Mouse (Mus musculus) forebrain, postnatal 0 days (tissue): ENCODE measurements around the gene Slc44a5. TPM values are rescaled to one million over a fixed set of nuclear protein-coding genes. Genes with fewer than 3 reads are reported as not detected.

ENCODE experiments used
- ATAC-seq: fragments of 200-750 bp; cut with Nextera tagmentation; 2 replicates; pipeline ENCODE4 v1.8.0; 2017; ENCODE audit warnings: mild to moderate bottlenecking, moderate library complexity
- DNase-seq: peaks from one replicate; pipeline ENCODE4 v3.0.0-alpha.2; 2015
- H3K27ac ChIP-seq: fragments of 300-500 bp; sonication (generic); 2 replicates; pipeline ENCODE4 v1.5.1; 2014; ENCODE audit warnings: low read depth, mild to moderate bottlenecking, antibody characterized with exemption, low read length, moderate library complexity, mixed read lengths
- H3K27me3 ChIP-seq: fragments of 300-500 bp; sonication (generic); 2 replicates; pipeline ENCODE4 v1.6.1; 2014; ENCODE audit warnings: mild to moderate bottlenecking, low read length, mixed read lengths; ENCODE audit not compliant: insufficient read depth
- H3K36me3 ChIP-seq: fragments of 300-500 bp; sonication (generic); 2 replicates; pipeline ENCODE4 v1.6.1; 2014; ENCODE audit warnings: mild to moderate bottlenecking, moderate library complexity; ENCODE audit not compliant: insufficient read depth
- H3K4me1 ChIP-seq: fragments of 300-500 bp; sonication (generic); 2 replicates; pipeline ENCODE4 v1.6.1; 2014; ENCODE audit warnings: antibody characterized with exemption; ENCODE audit not compliant: insufficient read depth
- H3K4me2 ChIP-seq: fragments of 300-500 bp; sonication (generic); 2 replicates; pipeline ENCODE4 v1.6.1; 2014; ENCODE audit warnings: low read depth, mild to moderate bottlenecking, moderate library complexity
- H3K4me3 ChIP-seq: fragments of 300-500 bp; sonication (generic); 2 replicates; pipeline ENCODE4 v1.5.1; 2014; ENCODE audit warnings: low read depth, low read length, mixed read lengths
- H3K9ac ChIP-seq: fragments of 300-500 bp; sonication (generic); 2 replicates; pipeline ENCODE4 v1.6.1; 2014; ENCODE audit warnings: mild to moderate bottlenecking
- H3K9me3 ChIP-seq: fragments of 300-500 bp; sonication (generic); 2 replicates; pipeline ENCODE4 v1.6.1; 2016; ENCODE audit warnings: low read length
- CTCF ChIP-seq: sonication (generic); IDR thresholded peaks from 2 replicates; pipeline ENCODE4 v1.5.1; 2016; ENCODE audit warnings: antibody characterized with exemption, control low read depth, low read depth
- WGBS: fragments of 180-500 bp; shearing (Covaris S2); extraction: QIAGEN DNeasy Blood & Tissue Kit; methylation state at CpG from one replicate; pipeline ENCODE4 v1.1.7; 2014; 5-methylcytosine and 5-hydroxymethylcytosine counted together
- polyA plus RNA-seq: library from polyadenylated mRNA; unstranded; fragments of >200 nt; fragmentation: Nextera tagmentation; extraction: Ambion mirVana; gene quantifications from 2 replicates; pipeline ENCODE4 v1.2.1, GENCODE M21; 2015
- total RNA-seq: library from RNA; depleted of rRNA; stranded (reverse); fragments of >200 nt; gene quantifications from 2 replicates; pipeline ENCODE4 v1.2.3, GENCODE M21; 2014

Slc44a5 gene
- total and polyA plus RNA-seq, 2 experiments from 2014 or later: 8.4 to 39.5 TPM

DNA sequence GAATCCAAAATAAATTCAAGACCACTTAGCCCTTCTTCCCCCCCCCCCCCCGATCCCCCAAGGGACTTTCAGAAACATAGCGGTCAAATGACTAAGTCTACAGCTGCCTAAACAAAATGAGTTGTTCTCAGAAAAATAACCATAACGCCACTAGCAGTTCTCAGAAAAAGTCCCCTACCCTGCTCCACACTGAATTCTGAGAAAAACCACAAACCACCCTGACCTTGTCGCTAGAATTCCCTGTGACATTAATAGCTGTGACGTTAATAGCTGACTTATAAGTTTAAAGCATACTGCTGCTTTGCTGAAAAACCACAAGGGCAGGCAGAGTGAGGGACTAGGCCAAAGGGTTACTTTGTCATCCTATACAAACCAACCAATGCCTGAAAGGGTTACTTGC lies 15.3 kb upstream of the Slc44a5 start:
- no peak overlapping the region for H3K9ac ChIP-seq
- DNase-seq: no peak
- H3K36me3 ChIP-seq: no peaks in the 10 kb centered on the region
- no peak overlapping the region for H3K4me2 ChIP-seq
- H3K4me1 ChIP-seq: no peaks in the 10 kb centered on the region
- H3K9me3 ChIP-seq: no peaks in the 10 kb centered on the region
- H3K4me3 ChIP-seq: no peak overlapping the region
- ATAC-seq: no peak
- no peaks in the 10 kb centered on the region for H3K27me3 ChIP-seq
- 92% methylated on average over 5 of the region's 5 CpGs for WGBS
- no peak for TF ChIP-seq CTCF
- H3K27ac ChIP-seq: no peak overlapping the region

DNA sequence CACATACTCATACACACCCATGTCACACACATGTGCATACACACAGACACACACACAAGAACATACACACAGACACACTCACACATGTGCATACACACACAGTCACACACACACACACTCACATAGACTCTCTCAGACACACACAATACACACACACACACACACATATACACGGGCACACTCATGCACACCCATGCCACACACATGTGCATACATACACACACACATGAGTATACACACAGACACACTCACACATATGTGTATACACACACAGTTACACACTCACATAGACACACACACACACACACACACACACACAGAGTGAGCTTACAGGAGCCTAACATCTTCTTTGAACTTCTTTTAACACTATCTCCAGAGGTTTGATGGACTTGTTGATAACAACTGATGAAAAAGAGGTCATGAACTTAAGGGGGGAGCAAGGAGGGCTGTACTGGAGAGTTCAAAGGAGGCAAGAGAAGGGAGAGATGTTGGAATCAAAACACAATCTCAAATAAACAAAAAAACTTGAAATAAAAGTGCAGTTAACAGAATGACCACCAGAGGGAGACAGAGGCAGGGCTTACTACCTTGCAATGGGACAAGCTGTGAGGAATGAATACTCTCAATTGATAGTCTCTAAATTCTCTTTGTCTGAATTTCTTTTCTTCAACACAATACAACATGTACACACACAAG lies 14.1 kb upstream of the Slc44a5 start:
- 97% methylated on average over 1 of the region's 1 CpGs for WGBS
- TF ChIP-seq CTCF: peak; percentile 93

DNA sequence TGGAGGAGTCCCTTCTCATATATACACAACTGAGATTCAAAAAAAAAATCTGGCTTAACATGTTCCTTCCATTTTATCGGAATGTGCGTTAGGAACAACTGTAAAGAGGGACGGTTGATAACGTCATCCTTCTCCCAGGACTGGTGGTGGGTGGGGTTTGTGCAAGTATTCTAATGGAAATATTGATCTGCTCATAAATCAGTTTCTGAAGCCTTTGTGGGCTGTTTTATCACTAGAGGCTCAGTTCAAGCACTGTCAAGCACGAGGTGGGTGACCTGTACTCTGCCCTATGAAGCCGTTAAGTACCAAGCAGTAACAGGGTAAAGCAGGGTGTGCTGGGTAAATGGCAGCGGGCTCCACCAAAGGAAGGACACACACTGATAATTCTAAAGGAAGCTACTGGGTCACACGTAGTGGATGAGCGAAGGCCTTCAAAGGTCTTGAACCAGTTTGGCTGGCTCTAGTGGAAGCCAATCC lies 13.5 kb upstream of the Slc44a5 start:
- H3K36me3 ChIP-seq: no peaks in the 10 kb centered on the region
- no peak overlapping the region for H3K9ac ChIP-seq
- H3K27me3 ChIP-seq: no peaks in the 10 kb centered on the region
- no peak for TF ChIP-seq CTCF
- H3K4me2 ChIP-seq: no peak overlapping the region
- ATAC-seq: peak; percentile 58
- 83% methylated on average over 9 of the region's 9 CpGs for WGBS
- H3K27ac ChIP-seq: no peak overlapping the region
- DNase-seq: no peak
- no peaks in the 10 kb centered on the region for H3K9me3 ChIP-seq
- no peak overlapping the region for H3K4me3 ChIP-seq
- H3K4me1 ChIP-seq: no peaks in the 10 kb centered on the region

More for the DNA sequence above, 14.1 kb upstream of the Slc44a5 start:
- H3K4me3 ChIP-seq: no peak overlapping the region
- no peaks in the 10 kb centered on the region for H3K36me3 ChIP-seq
- peak; percentile 83 for DNase-seq
- H3K27me3 ChIP-seq: no peaks in the 10 kb centered on the region
- H3K9me3 ChIP-seq: no peaks in the 10 kb centered on the region
- no peak overlapping the region for H3K27ac ChIP-seq
- H3K4me1 ChIP-seq: no peaks in the 10 kb centered on the region
- ATAC-seq: peak; percentile 67
- no peak overlapping the region for H3K4me2 ChIP-seq
- no peak overlapping the region for H3K9ac ChIP-seq

DNA sequence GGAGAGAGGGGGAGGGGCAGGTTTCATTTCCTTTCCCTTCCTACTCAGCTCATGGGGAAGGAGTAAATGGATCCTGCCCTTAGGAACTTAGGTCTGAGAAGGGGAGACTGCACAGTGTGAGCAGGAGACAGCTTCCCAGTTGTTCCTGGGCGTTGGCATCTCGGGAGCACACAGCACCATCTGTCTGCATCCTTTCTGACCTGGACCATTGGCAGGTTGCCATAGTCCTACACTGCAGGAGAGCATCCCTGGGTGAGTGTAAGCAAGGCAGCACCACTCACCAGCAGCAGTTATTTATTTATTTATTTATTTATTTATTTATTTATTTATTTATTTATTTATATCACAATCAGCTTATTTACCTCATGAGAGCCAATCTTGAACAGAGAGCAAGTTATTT lies 12.4 kb upstream of the Slc44a5 start:
- 40% methylated on average over 2 of the region's 2 CpGs for WGBS
- Histone ChIP-seq H3K27ac (no peak overlapping the region), H3K4me2 (no peak overlapping the region), H3K4me3 (no peak overlapping the region), H3K9ac (0 out of 2 replicates have a peak overlapping the region, but pooled peaks have one; percentile 18), H3K36me3 (no peaks in the 10 kb centered on the region), H3K4me1 (no peaks in the 10 kb centered on the region), H3K9me3 (no peaks in the 10 kb centered on the region), H3K27me3 (no peaks in the 10 kb centered on the region)
- ATAC-seq (no peak), DNase-seq (no peak)
- TF ChIP-seq CTCF: no peak

DNA sequence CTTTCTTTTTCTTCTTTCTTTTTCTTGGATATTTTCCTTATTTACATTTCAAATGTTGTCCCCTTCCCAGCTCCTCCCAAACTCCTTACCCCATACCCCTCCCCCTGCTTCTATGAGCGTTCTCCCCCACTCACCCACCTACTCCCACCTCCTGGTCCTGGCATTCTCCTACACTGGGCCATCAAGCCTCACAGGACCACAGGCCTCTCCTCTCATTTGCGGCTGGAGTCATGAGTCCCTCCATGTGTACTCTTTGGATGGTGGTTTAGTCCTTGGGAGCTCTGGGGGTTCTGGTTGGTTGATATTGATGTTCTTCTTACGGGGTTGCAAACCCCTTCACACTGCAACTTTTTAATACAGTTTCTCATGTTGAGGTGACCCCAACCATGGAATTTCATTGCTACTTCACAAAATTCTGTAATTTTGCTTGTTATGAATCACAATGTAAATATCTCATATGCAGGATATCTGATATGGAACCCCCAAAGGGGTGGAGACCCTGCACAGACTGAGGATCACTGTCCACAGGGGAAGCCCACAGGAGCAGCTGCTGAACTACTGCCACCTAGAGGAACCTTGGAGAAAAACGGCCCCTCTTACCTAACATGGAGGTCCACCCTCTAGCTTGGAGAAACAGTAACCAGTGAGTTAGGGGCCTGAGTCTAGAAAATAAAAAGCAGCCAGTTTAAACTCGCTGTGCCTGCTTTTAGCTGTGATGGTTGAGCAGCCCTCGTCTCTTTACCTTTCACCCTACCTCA lies 11.4 kb upstream of the Slc44a5 start:
- Histone ChIP-seq H3K4me3 (no peak overlapping the region), H3K36me3 (no peaks in the 10 kb centered on the region), H3K9me3 (no peaks in the 10 kb centered on the region), H3K4me1 (no peaks in the 10 kb centered on the region), H3K27me3 (no peaks in the 10 kb centered on the region), H3K9ac (no peak overlapping the region), H3K27ac (no peak overlapping the region), H3K4me2 (no peak overlapping the region)
- peak; percentile 53 for TF ChIP-seq CTCF
- WGBS: 73% methylated on average over 6 of the region's 6 CpGs
- ATAC-seq (no peak), DNase-seq (no peak)

DNA sequence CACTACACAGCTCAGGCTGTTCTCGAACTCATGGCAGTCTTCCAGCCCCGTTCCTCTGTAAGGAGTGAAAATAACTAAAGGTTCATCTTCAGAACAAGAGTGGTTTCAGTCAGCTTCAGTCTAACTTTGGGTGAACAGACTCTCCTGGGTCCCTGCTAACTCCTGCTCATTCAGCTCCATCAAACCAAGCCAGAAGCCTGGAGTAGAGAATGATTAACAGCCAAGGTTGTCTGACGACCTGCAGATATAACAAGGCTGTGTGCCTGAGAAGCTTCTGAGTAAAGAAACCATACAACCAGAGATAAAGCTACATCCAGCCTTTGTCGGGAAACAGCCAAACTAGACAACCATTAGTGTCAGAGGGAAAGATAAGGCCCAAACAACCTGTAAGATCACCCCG lies 5.8 kb upstream of the Slc44a5 start:
- Histone ChIP-seq H3K9ac (no peak overlapping the region), H3K4me2 (no peak overlapping the region), H3K4me1 (no peaks in the 10 kb centered on the region), H3K27ac (no peak overlapping the region), H3K36me3 (no peaks in the 10 kb centered on the region), H3K27me3 (no peaks in the 10 kb centered on the region), H3K9me3 (no peaks in the 10 kb centered on the region), H3K4me3 (no peak overlapping the region)
- no peak for TF ChIP-seq CTCF
- WGBS: 90% methylated on average over 5 of the region's 5 CpGs
- DNase-seq (no peak), ATAC-seq (no peak)

DNA sequence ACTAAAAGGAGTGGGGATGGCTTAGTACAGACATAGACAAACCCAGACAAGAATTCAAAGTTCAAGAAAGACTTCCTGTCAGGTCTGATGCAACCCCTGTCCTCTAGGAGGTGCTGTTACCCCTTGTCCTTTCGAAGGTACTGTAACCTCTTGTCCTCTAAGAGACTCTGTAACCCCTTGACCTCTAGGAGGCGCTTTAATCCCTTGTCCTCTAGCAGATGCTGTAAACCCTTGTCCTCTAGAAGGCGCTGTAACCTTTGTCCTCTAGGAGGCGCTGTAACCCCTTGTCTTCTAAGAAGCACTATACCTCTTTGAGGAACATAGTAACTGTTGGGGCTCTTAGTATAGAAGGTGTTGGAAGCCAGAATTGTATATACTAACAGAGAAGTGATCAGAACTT lies 4.7 kb upstream of the Slc44a5 start:
- H3K4me1 ChIP-seq: no peaks in the 10 kb centered on the region
- DNase-seq: peak; percentile 74
- no peak overlapping the region for H3K27ac ChIP-seq
- H3K27me3 ChIP-seq: no peaks in the 10 kb centered on the region
- no peak overlapping the region for H3K4me2 ChIP-seq
- no peak overlapping the region for H3K4me3 ChIP-seq
- TF ChIP-seq CTCF: peak; percentile 79
- no peak overlapping the region for H3K9ac ChIP-seq
- H3K9me3 ChIP-seq: no peaks in the 10 kb centered on the region
- no peaks in the 10 kb centered on the region for H3K36me3 ChIP-seq
- no peak for ATAC-seq
- 41% methylated on average over 4 of the region's 4 CpGs for WGBS
